Mouse (Mus musculus): ENCODE measurements around the gene Vegfc. TPM values are rescaled to one million over a fixed set of nuclear protein-coding genes. Genes with fewer than 3 reads are reported as not detected.

The Vegfc gene
- polyA plus RNA-seq (2015; fragmentation: Nextera tagmentation; extraction: Ambion mirVana), result 4.6 and 6.1 TPM in 2 replicates

GRCm38 (mm10) chr8:54077271-54078120, at the start of gene Vegfc:
Gene Vegfc, plus strand, starts transcription at chr8:54077606.

